Mouse (Mus musculus) liver, embryonic 12.5 days (tissue): ENCODE measurements around the gene Zbtb34. TPM values are rescaled to one million over a fixed set of nuclear protein-coding genes. Genes with fewer than 3 reads are reported as not detected.

Experiments used
- ATAC-seq: fragments of 200-750 bp; cut with Nextera tagmentation; 2 replicates; pipeline ENCODE4 v1.8.0; 2017; ENCODE audit warnings: moderate number of reproducible peaks, mild to moderate bottlenecking, moderate library complexity
- H3K27ac ChIP-seq: fragments of 300-500 bp; sonication (generic); 2 replicates; pipeline ENCODE4 v1.5.1; 2016; ENCODE audit warnings: mild to moderate bottlenecking
- H3K27me3 ChIP-seq: fragments of 300-500 bp; sonication (generic); replicated peaks from 2 replicates; pipeline ENCODE4 v1.6.1; 2016; ENCODE audit warnings: mild to moderate bottlenecking, moderate library complexity
- H3K36me3 ChIP-seq: fragments of 300-500 bp; sonication (generic); 2 replicates; pipeline ENCODE4 v1.6.1; 2016; ENCODE audit warnings: mild to moderate bottlenecking, moderate library complexity
- H3K4me1 ChIP-seq: fragments of 300-500 bp; sonication (generic); 2 replicates; pipeline ENCODE4 v1.6.1; 2016
- H3K4me2 ChIP-seq: fragments of 300-500 bp; sonication (generic); 2 replicates; pipeline ENCODE4 v1.6.1; 2016; ENCODE audit warnings: mild to moderate bottlenecking, moderate library complexity
- H3K4me3 ChIP-seq: fragments of 300-500 bp; sonication (generic); 2 replicates; pipeline ENCODE4 v1.5.1; 2016; ENCODE audit warnings: mild to moderate bottlenecking, moderate library complexity
- H3K9ac ChIP-seq: fragments of 300-500 bp; sonication (generic); 2 replicates; pipeline ENCODE4 v1.6.1; 2016; ENCODE audit warnings: mild to moderate bottlenecking, moderate library complexity
- H3K9me3 ChIP-seq: fragments of 300-500 bp; sonication (generic); replicated peaks from 2 replicates; pipeline ENCODE4 v1.6.1; 2016; ENCODE audit warnings: mild to moderate bottlenecking, moderate library complexity
- WGBS: fragments of 180-500 bp; shearing (Covaris S2); methylation state at CpG from one replicate; pipeline ENCODE4 v1.1.7; 2016; ENCODE audit not compliant: insufficient replicate concordance; 5-methylcytosine and 5-hydroxymethylcytosine counted together
- polyA plus RNA-seq: library from polyadenylated mRNA; unstranded; fragments of >200 nt; fragmentation: Nextera tagmentation; extraction: Ambion mirVana; gene quantifications from 2 replicates; pipeline ENCODE4 v1.2.1, GENCODE M21; 2016

Zbtb34 gene
- polyA plus RNA-seq, 1 experiment from 2014 or later = 3.6 TPM

- no peak overlapping the region for H3K4me2 ChIP-seq
- no peak overlapping the region for H3K4me3 ChIP-seq
- H3K27me3 ChIP-seq = no peaks in the 10 kb centered on the region
- no peak for ATAC-seq
- H3K4me1 ChIP-seq = peaks cover 49% of the 10 kb centered on the region
- 78% methylated on average over 10 of the region's 10 CpGs for WGBS
- no peak overlapping the region for H3K9ac ChIP-seq
- H3K9me3 ChIP-seq = no peaks in the 10 kb centered on the region
- no peak overlapping the region for H3K27ac ChIP-seq
- H3K36me3 ChIP-seq = peaks cover 40% of the 10 kb centered on the region
Measured at GRCm38 (mm10) chr2:33426640-33427398, 4.3 kb downstream of the Zbtb34 start.

DNA sequence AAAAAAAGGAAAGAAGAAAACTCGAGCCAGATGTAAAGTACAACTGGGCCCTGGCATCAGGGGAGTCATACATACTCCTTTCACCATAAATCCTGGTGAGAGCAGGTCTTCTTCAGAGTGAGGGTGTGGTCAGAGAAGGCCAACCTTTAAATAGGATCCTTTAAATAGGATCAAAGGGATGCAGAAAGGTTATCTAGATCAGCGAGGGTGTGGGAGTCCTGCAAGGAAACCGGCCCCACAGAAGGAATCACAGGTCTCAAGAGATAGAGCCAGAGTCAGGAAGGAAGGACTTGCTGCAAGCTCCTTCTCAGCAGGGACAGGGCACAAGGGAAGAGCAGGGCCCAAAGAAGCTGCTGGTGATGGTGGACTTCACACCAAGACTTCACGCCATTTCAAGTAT lies 13.7 kb downstream of the Zbtb34 start:
- Histone ChIP-seq H3K9me3 (no peaks in the 10 kb centered on the region), H3K36me3 (peaks cover 47% of the 10 kb centered on the region), H3K4me3 (no peak overlapping the region), H3K27me3 (no peaks in the 10 kb centered on the region), H3K4me1 (peaks cover 3% of the 10 kb centered on the region; the same call in 1 of the 2 replicates), H3K27ac (no peak overlapping the region), H3K9ac (no peak overlapping the region), H3K4me2 (no peak overlapping the region)
- 52% methylated on average over 4 of the region's 4 CpGs for whole genome bisulfite sequencing
- no peak for ATAC-seq

DNA sequence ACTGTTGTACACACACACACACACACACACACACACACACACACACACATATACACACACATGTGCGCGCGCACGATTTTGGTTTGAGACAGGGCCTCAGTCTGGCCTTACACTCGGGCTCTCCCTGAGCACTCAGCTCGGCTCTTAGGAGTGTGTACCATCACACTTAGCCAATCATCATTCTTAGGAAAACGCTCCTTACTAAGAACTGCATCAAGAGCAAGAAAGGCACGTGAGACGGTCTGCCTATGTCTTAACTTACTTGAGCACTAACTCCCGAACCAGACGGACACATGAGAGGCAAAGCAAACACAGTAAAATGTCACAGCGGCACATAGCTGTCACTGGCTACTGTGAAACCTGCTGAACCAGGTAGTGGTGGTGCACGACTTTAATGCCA lies 17.1 kb downstream of the Zbtb34 start:
- H3K4me2 ChIP-seq = no peak overlapping the region
- no peak overlapping the region for H3K4me3 ChIP-seq
- H3K9me3 ChIP-seq = no peaks in the 10 kb centered on the region
- H3K4me1 ChIP-seq = peaks cover 3% of the 10 kb centered on the region; the same call in 1 of the 2 replicates
- ATAC-seq = no peak
- no peak overlapping the region for H3K9ac ChIP-seq
- H3K27me3 ChIP-seq = no peaks in the 10 kb centered on the region
- 78% methylated on average over 13 of the region's 13 CpGs for WGBS
- peaks cover 62% of the 10 kb centered on the region for H3K36me3 ChIP-seq
- no peak overlapping the region for H3K27ac ChIP-seq

- Histone ChIP-seq H3K27me3 (no peaks in the 10 kb centered on the region), H3K4me3 (no peak overlapping the region), H3K36me3 (peaks cover 62% of the 10 kb centered on the region), H3K9ac (no peak overlapping the region), H3K4me1 (no peaks in the 10 kb centered on the region), H3K9me3 (no peaks in the 10 kb centered on the region), H3K27ac (no peak overlapping the region), H3K4me2 (no peak overlapping the region)
- ATAC-seq = no peak
- 81% methylated on average over 14 of the region's 14 CpGs for WGBS
Measured at GRCm38 (mm10) chr2:33412111-33412510, 19.0 kb downstream of the Zbtb34 start.

GRCm38 (mm10) chr2:33403511-33404003 lies 27.6 kb downstream of the Zbtb34 start:
- ATAC-seq = peak; percentile 71
- H3K4me2 ChIP-seq = peak overlapping the region; percentile 36

DNA sequence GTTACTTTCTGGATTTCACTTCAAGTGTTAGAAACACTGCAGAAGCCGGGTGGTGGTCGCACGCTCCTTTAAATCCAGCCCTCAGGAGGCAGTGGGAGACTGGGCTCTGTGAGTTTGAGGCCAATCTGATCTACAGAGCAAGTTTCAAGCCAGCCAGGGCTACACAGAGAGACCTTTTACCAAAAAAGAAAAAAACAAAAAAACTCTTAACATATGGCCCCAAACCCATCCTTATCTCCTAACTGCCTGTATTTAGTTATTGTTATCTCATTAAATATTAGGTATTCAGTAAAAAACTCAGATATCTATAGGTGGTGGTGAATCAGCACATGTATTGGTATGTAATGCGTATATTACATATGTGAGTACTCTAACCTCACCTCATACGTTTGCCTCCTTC lies 28.5 kb downstream of the Zbtb34 start:
- Histone ChIP-seq H3K9ac (no peak overlapping the region), H3K4me1 (peaks cover 43% of the 10 kb centered on the region), H3K27ac (0 out of 2 replicates have a peak overlapping the region, but pooled peaks have one; percentile 54), H3K4me2 (no peak overlapping the region), H3K9me3 (no peaks in the 10 kb centered on the region), H3K4me3 (no peak overlapping the region), H3K27me3 (no peaks in the 10 kb centered on the region), H3K36me3 (peaks cover 3% of the 10 kb centered on the region; the same call in 1 of the 2 replicates)
- WGBS = 58% methylated on average over 5 of the region's 5 CpGs
- ATAC-seq = no peak

More at GRCm38 (mm10) chr2:33403511-33404003, 27.6 kb downstream of the Zbtb34 start:
- Histone ChIP-seq H3K27me3 (no peaks in the 10 kb centered on the region), H3K36me3 (peaks cover 8% of the 10 kb centered on the region), H3K27ac (peak overlapping the region; percentile 54), H3K9me3 (no peaks in the 10 kb centered on the region), H3K9ac (0 out of 2 replicates have a peak overlapping the region, but pooled peaks have one; percentile 28), H3K4me1 (peaks cover 43% of the 10 kb centered on the region), H3K4me3 (no peak overlapping the region)
- WGBS = 28% methylated on average over 4 of the region's 4 CpGs

- Histone ChIP-seq H3K4me1 (peaks cover 43% of the 10 kb centered on the region), H3K36me3 (peaks cover 3% of the 10 kb centered on the region; the same call in 1 of the 2 replicates), H3K27me3 (no peaks in the 10 kb centered on the region), H3K9ac (no peak overlapping the region), H3K4me2 (no peak overlapping the region), H3K9me3 (no peaks in the 10 kb centered on the region), H3K27ac (no peak overlapping the region), H3K4me3 (no peak overlapping the region)
- WGBS = 32% methylated on average over 7 of the region's 7 CpGs
- ATAC-seq = 0 out of 2 replicates have a peak, but pooled peaks have one; percentile 15
Measured at GRCm38 (mm10) chr2:33402236-33402635, 28.9 kb downstream of the Zbtb34 start.

DNA sequence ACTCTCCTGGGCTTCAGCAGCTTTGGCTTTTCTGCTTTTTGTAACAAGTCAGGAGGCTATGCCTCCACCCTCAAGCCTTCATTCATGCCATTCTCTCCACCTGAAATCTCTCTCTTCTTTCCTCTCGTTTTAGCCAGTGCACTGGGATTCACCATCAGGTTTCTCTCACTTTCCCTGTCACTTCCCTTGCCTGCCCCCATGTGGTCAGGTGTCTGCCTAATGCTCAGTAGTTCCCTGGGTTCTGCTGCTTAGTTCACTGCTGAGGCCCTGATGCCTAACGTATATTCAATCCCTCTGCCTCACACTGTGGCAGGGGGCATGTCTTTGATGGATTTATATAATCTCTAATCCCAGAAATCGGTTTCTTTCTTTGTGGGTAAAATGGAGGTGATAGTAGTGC lies 29.9 kb downstream of the Zbtb34 start:
- no peak overlapping the region for H3K27ac ChIP-seq
- no peak overlapping the region for H3K4me3 ChIP-seq
- H3K36me3 ChIP-seq = peaks cover 3% of the 10 kb centered on the region; the same call in 1 of the 2 replicates
- peaks cover 40% of the 10 kb centered on the region for H3K4me1 ChIP-seq
- H3K9me3 ChIP-seq = no peaks in the 10 kb centered on the region
- H3K9ac ChIP-seq = no peak overlapping the region
- no peak for ATAC-seq
- H3K4me2 ChIP-seq = no peak overlapping the region
- WGBS = 38% methylated on average over 3 of the region's 3 CpGs
- H3K27me3 ChIP-seq = no peaks in the 10 kb centered on the region

DNA sequence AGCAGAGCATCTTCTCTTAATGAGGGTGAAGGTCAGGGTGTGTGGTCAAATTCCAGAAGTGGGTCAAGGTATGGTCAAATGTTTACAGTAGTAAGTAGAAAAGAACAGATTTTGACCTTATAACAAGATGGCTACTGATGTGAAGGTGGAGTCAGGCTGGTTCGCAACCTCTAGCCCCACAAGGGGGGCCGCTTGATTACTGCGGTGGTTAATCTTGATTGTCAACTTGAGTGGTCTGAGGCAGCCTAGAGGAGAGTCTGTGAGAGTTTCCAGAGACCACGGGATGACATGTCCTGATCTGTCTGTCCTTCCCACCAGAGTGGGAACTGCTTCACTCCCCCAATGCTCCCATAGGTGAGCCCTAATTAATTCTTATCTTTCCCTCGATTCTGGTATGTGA lies 30.6 kb downstream of the Zbtb34 start:
- H3K27me3 ChIP-seq = no peaks in the 10 kb centered on the region
- no peaks in the 10 kb centered on the region for H3K9me3 ChIP-seq
- H3K4me1 ChIP-seq = peaks cover 37% of the 10 kb centered on the region
- H3K4me2 ChIP-seq = no peak overlapping the region
- H3K36me3 ChIP-seq = no peaks in the 10 kb centered on the region
- no peak overlapping the region for H3K27ac ChIP-seq
- ATAC-seq = no peak
- H3K9ac ChIP-seq = no peak overlapping the region
- WGBS = 50% methylated on average over 5 of the region's 5 CpGs
- no peak overlapping the region for H3K4me3 ChIP-seq

- 73% methylated on average over 7 of the region's 7 CpGs for WGBS
- no peaks in the 10 kb centered on the region for H3K36me3 ChIP-seq
- no peak for ATAC-seq
Measured at GRCm38 (mm10) chr2:33399091-33399490, 32.0 kb downstream of the Zbtb34 start.

DNA sequence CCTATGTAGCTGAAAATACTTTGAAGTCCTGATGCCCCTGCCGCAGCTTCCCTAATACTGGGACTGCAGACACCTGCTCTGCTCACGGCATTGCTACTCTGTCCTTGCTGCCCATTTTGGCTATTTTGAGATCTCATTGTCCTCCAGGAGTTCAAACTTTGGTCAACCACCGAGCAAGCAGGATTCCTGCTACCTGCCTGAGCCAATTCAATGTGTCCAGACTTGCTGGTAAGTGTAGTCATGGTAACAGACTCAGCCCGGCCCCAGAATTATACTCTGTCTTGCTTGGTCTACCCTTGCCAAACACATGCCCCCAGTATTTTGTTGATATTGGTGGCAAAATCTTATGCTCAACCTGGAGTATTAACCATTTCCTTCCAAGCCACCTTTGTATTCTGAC lies 34.1 kb downstream of the Zbtb34 start:
- no peak overlapping the region for H3K4me3 ChIP-seq
- ATAC-seq = no peak
- H3K36me3 ChIP-seq = no peaks in the 10 kb centered on the region
- H3K27me3 ChIP-seq = no peaks in the 10 kb centered on the region
- H3K4me1 ChIP-seq = peaks cover 6% of the 10 kb centered on the region
- no peak overlapping the region for H3K9ac ChIP-seq
- no peaks in the 10 kb centered on the region for H3K9me3 ChIP-seq
- H3K27ac ChIP-seq = no peak overlapping the region
- no peak overlapping the region for H3K4me2 ChIP-seq
- WGBS = 67% methylated on average over 4 of the region's 4 CpGs

More at GRCm38 (mm10) chr2:33399091-33399490, 32.0 kb downstream of the Zbtb34 start:
- H3K9ac ChIP-seq = no peak overlapping the region
- H3K4me1 ChIP-seq = peaks cover 27% of the 10 kb centered on the region
- no peak overlapping the region for H3K4me3 ChIP-seq
- no peak overlapping the region for H3K27ac ChIP-seq
- no peaks in the 10 kb centered on the region for H3K27me3 ChIP-seq
- H3K4me2 ChIP-seq = no peak overlapping the region
- no peaks in the 10 kb centered on the region for H3K9me3 ChIP-seq

DNA sequence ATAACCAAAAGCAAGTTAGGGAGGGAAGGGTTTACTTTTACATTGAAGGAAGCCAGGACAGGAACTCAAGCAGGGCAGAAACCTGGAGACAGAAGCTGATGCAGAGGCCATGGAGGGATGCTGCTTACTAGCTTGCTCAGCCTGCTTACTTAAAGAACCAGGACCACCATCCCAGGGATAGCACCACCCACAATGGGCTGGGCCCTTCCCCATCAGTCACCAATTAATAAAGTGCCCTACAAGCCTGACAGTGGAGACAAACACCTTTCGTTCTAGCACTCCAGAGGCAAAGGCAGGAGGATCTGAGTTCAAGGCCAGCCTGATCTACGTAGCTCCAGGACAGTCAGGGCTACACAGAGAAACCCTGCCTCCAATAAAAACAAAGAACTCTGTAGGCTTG lies 36.1 kb downstream of the Zbtb34 start:
- no peak overlapping the region for H3K4me3 ChIP-seq
- H3K9ac ChIP-seq = no peak overlapping the region
- H3K27ac ChIP-seq = no peak overlapping the region
- no peaks in the 10 kb centered on the region for H3K36me3 ChIP-seq
- no peak overlapping the region for H3K4me2 ChIP-seq
- 66% methylated on average over 2 of the region's 2 CpGs for WGBS
- H3K9me3 ChIP-seq = no peaks in the 10 kb centered on the region
- H3K27me3 ChIP-seq = no peaks in the 10 kb centered on the region
- ATAC-seq = no peak
- H3K4me1 ChIP-seq = no peaks in the 10 kb centered on the region
